Mouse (Mus musculus) liver, adult 2 months (tissue): ENCODE results near the gene Mospd3. TPM values are rescaled to one million over a fixed set of nuclear protein-coding genes. Genes with fewer than 3 reads are reported as not detected.
A peak's percentile ranks its signal among the peaks of the same experiment; 100 is the strongest.

ENCODE experiments used
- DNase-seq: peaks from one replicate; pipeline ENCODE4 v3.0.0-alpha.2; 2011; ENCODE audit warnings: low read depth, low spot score; ENCODE audit errors: extremely low read depth
- H3K27ac ChIP-seq: fragments of 200-500 bp; replicated peaks from 2 replicates; pipeline ENCODE4 v1.5.1; 2012; ENCODE audit warnings: low read depth, mild to moderate bottlenecking, control low read depth, inconsistent platforms, low read length; ENCODE audit not compliant: insufficient read depth
- H3K27me3 ChIP-seq: fragments of 200-500 bp; 2 replicates; pipeline ENCODE4 v1.6.1; 2012; ENCODE audit warnings: mild to moderate bottlenecking, moderate library complexity, low read length, inconsistent platforms; ENCODE audit not compliant: control insufficient read depth, insufficient read depth
- H3K36me3 ChIP-seq: fragments of 200-500 bp; 2 replicates; pipeline ENCODE4 v1.6.1; 2012; ENCODE audit warnings: low read length, inconsistent platforms; ENCODE audit not compliant: control insufficient read depth, insufficient read depth
- H3K4me1 ChIP-seq: fragments of 200-500 bp; 2 replicates; pipeline ENCODE4 v1.6.1; 2011; ENCODE audit warnings: low read length; ENCODE audit not compliant: control insufficient read depth, insufficient read depth
- H3K4me3 ChIP-seq: fragments of 200-500 bp; 2 replicates; pipeline ENCODE4 v1.5.1; 2011; ENCODE audit warnings: low read depth, mild to moderate bottlenecking, control low read depth, low read length, moderate library complexity; ENCODE audit not compliant: insufficient read depth
- H3K79me2 ChIP-seq: fragments of 200-500 bp; 2 replicates; pipeline ENCODE4 v1.6.1; 2012; ENCODE audit warnings: inconsistent platforms, mild to moderate bottlenecking, low read length, moderate library complexity; ENCODE audit not compliant: control insufficient read depth, insufficient read depth
- H3K9ac ChIP-seq: fragments of 200-500 bp; 2 replicates; pipeline ENCODE4 v1.6.1; 2012; ENCODE audit warnings: low read depth, mild to moderate bottlenecking, control low read depth, inconsistent platforms, low read length
- CTCF ChIP-seq: fragments of 200-500 bp; IDR thresholded peaks from 2 replicates; pipeline ENCODE4 v1.5.1; 2011; ENCODE audit warnings: low read depth, low read length, control low read depth
- POLR2A ChIP-seq: fragments of 200-500 bp; IDR thresholded peaks from 2 replicates; pipeline ENCODE4 v1.6.1; 2011; ENCODE audit warnings: low read length, control low read depth; ENCODE audit not compliant: insufficient read depth; ENCODE audit errors: extremely low read depth
- WGBS: fragments of 180-500 bp; shearing (Covaris S2); methylation state at CpG from one replicate; pipeline ENCODE4 v1.1.7; 2018; 5-methylcytosine and 5-hydroxymethylcytosine counted together
- polyA plus RNA-seq: library from polyadenylated mRNA; depleted of rRNA; stranded (reverse); fragments of >200 nt; gene quantifications from 2 replicates; pipeline ENCODE4 v1.2.3, GENCODE M21; 2012
- total RNA-seq: library from RNA; depleted of rRNA; stranded (reverse); fragments of >200 nt; gene quantifications from 2 replicates; pipeline ENCODE4 v1.2.3, GENCODE M21; 2014

Gene Mospd3
- total and polyA plus RNA-seq, 2 experiments, result 4.3 to 84.3 TPM

DNA sequence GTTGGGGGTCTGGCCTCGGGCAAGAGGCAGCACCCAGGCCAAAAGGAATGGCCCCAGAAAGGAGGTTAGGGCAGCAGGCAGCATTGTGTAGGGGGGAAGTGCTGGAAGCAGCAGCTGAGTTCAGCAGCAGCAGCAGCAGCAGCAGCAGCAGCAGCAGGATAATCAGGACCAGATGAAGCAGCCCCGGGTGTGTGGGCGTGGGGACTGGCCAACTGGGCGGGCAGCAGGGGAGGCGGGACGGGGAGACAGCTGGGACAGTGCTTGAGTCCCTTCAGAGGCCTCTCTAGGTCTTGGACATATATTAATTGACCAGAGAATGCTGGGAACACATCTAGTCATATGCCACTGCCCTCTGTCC lies 10.4 kb upstream of the Mospd3 start:
- Histone ChIP-seq H3K36me3 (no peaks in the 10 kb centered on the region), H3K4me3 (peak overlapping the region; percentile 32; the same call in 1 of the 2 replicates), H3K27ac (peak overlapping the region; percentile 45), H3K79me2 (no peaks in the 10 kb centered on the region), H3K27me3 (peaks cover 2% of the 10 kb centered on the region; the same call in 1 of the 2 replicates), H3K9ac (peak overlapping the region; percentile 26; the same call in 1 of the 2 replicates), H3K4me1 (peaks cover 11% of the 10 kb centered on the region)
- 18% methylated on average over 6 of the region's 6 CpGs for WGBS
- TF ChIP-seq POLR2A, result no peak
- no peak for TF ChIP-seq CTCF
- DNase-seq, result no peak

DNA sequence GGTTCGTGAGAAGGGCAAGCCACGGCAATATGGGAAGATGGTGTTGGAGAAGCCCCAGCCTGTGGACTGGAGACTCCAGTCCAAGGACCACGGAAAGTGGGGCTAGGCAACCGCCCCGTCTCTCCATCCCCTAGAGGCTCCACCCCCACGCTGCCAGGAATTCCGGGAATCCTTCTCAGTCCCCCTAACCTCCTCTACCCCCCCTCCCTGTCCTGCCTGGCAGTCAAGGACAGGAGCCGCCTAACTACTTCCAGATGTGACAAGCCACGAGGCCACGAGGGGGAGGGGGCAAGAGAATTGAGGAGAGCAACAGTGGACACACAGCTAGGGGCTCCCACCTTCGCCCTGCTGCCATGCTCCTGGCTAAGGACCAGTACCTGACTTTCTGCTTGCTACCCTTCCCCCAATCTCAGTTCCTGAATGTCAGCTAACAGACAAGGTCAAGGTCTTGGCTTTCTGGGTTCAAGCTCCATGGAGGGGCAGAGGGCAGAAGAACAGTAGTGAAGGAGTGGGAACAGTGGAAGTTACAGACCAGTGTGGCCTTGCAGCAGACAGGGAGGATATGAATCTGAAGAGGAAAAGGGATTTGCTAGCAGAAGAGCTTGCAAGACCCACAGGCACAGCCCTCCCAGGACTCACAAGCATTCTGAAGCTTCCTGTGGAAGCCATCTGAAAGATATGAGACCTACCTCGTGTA lies 9.8 kb upstream of the Mospd3 start:
- Histone ChIP-seq H3K9ac (peak overlapping the region; percentile 35; the same call in 1 of the 2 replicates), H3K4me1 (peaks cover 11% of the 10 kb centered on the region), H3K27ac (peak overlapping the region; percentile 45), H3K4me3 (peak overlapping the region; percentile 43), H3K79me2 (no peaks in the 10 kb centered on the region), H3K27me3 (no peaks in the 10 kb centered on the region), H3K36me3 (no peaks in the 10 kb centered on the region)
- no peak for DNase-seq
- 32% methylated on average over 12 of the region's 12 CpGs for WGBS
- TF ChIP-seq CTCF, result no peak
- TF ChIP-seq POLR2A, result no peak

DNA sequence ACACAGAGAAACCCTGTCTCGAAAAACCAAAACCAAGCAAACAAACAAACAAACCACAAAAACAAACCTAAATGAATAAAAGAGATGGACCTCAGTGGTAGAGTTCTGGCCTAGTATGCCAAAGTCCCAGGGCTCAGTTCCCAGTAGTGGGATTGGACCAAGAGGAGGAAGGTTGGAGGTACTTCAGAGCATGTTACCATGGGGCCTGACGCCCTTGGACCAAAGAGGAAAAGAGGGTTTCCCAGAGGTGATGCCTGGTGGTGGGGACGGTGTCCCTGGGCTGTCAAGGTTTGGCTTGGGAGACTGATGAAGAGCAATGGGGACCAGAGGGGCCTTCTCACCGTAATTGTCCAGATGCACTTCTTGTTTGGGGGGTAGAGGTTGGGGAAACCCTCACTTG lies 9.2 kb upstream of the Mospd3 start:
- DNase-seq, result no peak
- Histone ChIP-seq H3K27me3 (no peaks in the 10 kb centered on the region), H3K9ac (0 out of 2 replicates have a peak overlapping the region, but pooled peaks have one; percentile 23), H3K27ac (no peak overlapping the region), H3K4me1 (peaks cover 11% of the 10 kb centered on the region), H3K4me3 (peak overlapping the region; percentile 43; the same call in 1 of the 2 replicates), H3K79me2 (no peaks in the 10 kb centered on the region), H3K36me3 (no peaks in the 10 kb centered on the region)
- WGBS, result 80% methylated on average over 4 of the region's 4 CpGs
- TF ChIP-seq CTCF (no peak), POLR2A (no peak)

GRCm38 (mm10) chr5:137609292-137609691 lies 8.4 kb upstream of the Mospd3 start:
- Histone ChIP-seq H3K79me2 (no peaks in the 10 kb centered on the region), H3K4me3 (no peak overlapping the region), H3K4me1 (peaks cover 11% of the 10 kb centered on the region), H3K9ac (no peak overlapping the region), H3K27ac (no peak overlapping the region), H3K36me3 (no peaks in the 10 kb centered on the region), H3K27me3 (no peaks in the 10 kb centered on the region)
- WGBS, result 68% methylated on average over 3 of the region's 3 CpGs
- TF ChIP-seq CTCF (no peak), POLR2A (no peak)
- DNase-seq, result peak; percentile 54

GRCm38 (mm10) chr5:137608654-137609190 lies 7.9 kb upstream of the Mospd3 start:
- no peak overlapping the region for H3K9ac ChIP-seq
- DNase-seq, result no peak
- H3K36me3 ChIP-seq, result no peaks in the 10 kb centered on the region
- H3K27me3 ChIP-seq, result no peaks in the 10 kb centered on the region
- no peak for TF ChIP-seq POLR2A
- no peak for TF ChIP-seq CTCF
- no peaks in the 10 kb centered on the region for H3K79me2 ChIP-seq
- WGBS, result 55% methylated on average over 23 of the region's 23 CpGs
- no peak overlapping the region for H3K27ac ChIP-seq
- H3K4me3 ChIP-seq, result no peak overlapping the region
- peaks cover 11% of the 10 kb centered on the region for H3K4me1 ChIP-seq
